Mouse (Mus musculus) retina, embryonic 14.5 days (tissue): ENCODE data around the gene Btbd35f23.
"Not testable (repeated sequence)": the region's sequence is repeated elsewhere in the genome, so short reads cannot be mapped to it uniquely, and the experiment has no call there.

Experiments
- DNase-seq: peaks from one replicate; pipeline ENCODE4 v3.0.0-alpha.2; 2015; ENCODE audit warnings: low spot score

The Btbd35f23 gene

DNA sequence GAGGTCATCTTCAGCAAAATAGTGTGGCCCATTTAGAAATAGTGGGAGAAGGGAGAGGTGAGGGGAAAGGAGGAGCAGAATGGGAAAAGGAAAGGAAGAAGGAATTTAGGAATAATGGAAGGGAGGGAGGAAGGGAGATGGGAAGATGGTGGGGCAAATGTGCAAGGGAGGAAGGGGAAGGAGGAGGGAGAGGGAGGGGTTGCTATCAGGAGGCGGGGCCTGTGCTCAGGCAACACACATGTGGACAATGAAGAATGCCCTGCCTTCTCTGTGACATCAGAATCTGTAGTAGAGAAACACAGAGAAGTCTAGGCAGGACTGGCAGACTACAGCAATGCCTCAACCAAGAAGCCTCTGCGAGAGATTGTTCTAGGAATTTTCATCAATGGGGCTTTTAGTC is at the start of gene Btbd35f23:
Btbd35f23 (plus strand) TSS at position 301 of the 400 bp plus-strand sequence.
- not testable (repeated sequence) for DNase-seq
